In the genomic region with DNA sequence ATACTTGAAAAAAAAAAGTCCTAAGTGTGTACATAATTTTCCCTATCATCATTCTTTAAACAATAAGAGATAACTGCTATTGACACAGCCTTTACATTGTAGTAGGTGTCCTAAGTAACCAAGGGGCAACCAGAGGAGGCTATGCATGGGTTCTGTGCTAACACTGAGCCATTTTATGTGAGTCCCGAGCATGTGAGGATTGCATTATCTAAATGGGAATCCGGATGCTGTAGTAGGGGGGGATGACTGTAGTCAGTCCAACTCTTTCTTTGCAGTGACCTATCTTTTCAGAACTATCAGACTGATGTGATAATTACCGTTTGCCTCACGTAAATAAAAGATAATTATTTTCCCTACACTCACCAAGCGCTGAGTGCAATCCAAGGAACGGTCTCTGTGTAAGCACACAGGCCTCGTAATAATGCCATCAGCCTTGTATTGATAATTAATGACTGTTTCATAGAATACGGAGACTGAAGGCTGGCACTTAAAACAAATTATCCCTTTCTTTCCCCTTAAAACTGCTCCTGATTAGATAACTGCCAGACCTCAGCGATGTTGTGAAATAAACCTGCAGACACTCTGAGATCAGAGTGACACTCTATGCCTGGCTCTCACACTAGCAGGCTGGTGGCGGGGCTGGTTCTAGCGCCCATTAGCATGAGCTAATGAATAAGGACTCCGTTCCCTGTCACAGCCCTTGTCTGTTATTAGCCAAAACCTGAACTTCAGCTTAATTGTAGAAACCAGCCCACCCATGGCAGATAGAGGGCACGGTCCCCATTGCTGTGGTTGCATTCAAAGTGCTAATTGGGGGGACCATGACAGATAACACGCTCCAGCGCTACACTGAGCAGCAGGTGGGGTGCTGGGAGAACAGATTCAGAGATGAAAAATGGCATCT, we compare ENCODE assay signal across 15 mouse cellular contexts.
DNase-seq lines count a peak whose midpoint lies in the region; ATAC-seq and TF ChIP-seq lines count a peak whose summit lies in the region.
"Had no signal": no experiment of that assay in that cellular context is flagged by ENCODE, and none has a peak within 500 bp of the region (broad histone marks: within the 10 kb centered on the region; RNA-seq: fewer than 3 reads in every experiment).

No protein-coding gene starts in this region.

- no peak overlapping the region for H3K4me2 ChIP-seq in midbrain, embryonic 11.5 days
- 0 out of 2 replicates have a peak overlapping the region, but pooled peaks have one; percentile 2 for H3K4me2 ChIP-seq in forebrain, postnatal 0 days (ENCODE audit: low read depth)
- H3K4me2 ChIP-seq: heart, embryonic 15.5 days; hindbrain, embryonic 15.5 days; limb, embryonic 12.5 days had no signal

- peak; percentile 12 to 14 for DNase-seq in cerebellum, postnatal 14 days
- no peak for DNase-seq in cerebellum, postnatal 25 days
- peak; percentile 74 for DNase-seq in midbrain, embryonic 11.5 days (ENCODE audit: low spot score, missing footprints)
- DNase-seq in midbrain, embryonic 10.5 days (ENCODE audit: low spot score): no peak
- peak; percentile 62 for DNase-seq in forebrain, postnatal 0 days
- DNase-seq in ovary, postnatal 36 days (ENCODE audit: low spot score): no peak
- no peak for DNase-seq in adrenal gland, postnatal 10 days
- no peak for DNase-seq in left cerebral cortex, adult 18-20 months (ENCODE audit: low spot score in 2 of 2)
- DNase-seq: cerebellum, adult 9-10 months; kidney, adult 8-10 months; lung, postnatal 36 days; thymus, adult 2 months had no signal

- H3K4me3 ChIP-seq in midbrain, embryonic 11.5 days (ENCODE audit: low read depth, low read length): no peak overlapping the region
- H3K4me3 ChIP-seq in midbrain, embryonic 10.5 days: no peak overlapping the region
- no peak overlapping the region for H3K4me3 ChIP-seq in forebrain, postnatal 0 days (ENCODE audit: low read depth, low read length)
- H3K4me3 ChIP-seq: heart, embryonic 15.5 days; hindbrain, embryonic 15.5 days; limb, embryonic 12.5 days had no signal

- no peaks in the 10 kb centered on the region for H3K36me3 ChIP-seq in midbrain, embryonic 11.5 days (ENCODE audit: control insufficient read depth, insufficient read depth, low read length)
- H3K36me3 ChIP-seq in midbrain, embryonic 10.5 days: no peaks in the 10 kb centered on the region
- H3K36me3 ChIP-seq in forebrain, postnatal 0 days (ENCODE audit: insufficient read depth): no peaks in the 10 kb centered on the region
- H3K36me3 ChIP-seq: heart, embryonic 15.5 days; hindbrain, embryonic 15.5 days; limb, embryonic 12.5 days had no signal

- no peaks in the 10 kb centered on the region for H3K9me3 ChIP-seq in midbrain, embryonic 11.5 days (ENCODE audit: control insufficient read depth, low read length)
- H3K9me3 ChIP-seq in midbrain, embryonic 10.5 days (replicated peaks): no peaks in the 10 kb centered on the region; the same call in 1 of the 2 replicates
- H3K9me3 ChIP-seq in forebrain, postnatal 0 days (ENCODE audit: low read length): no peaks in the 10 kb centered on the region
- H3K9me3 ChIP-seq: heart, embryonic 15.5 days; hindbrain, embryonic 15.5 days; limb, embryonic 12.5 days had no signal

- no peak for TF ChIP-seq CTCF in forebrain, postnatal 0 days (IDR thresholded peaks at IDR 0.05; ENCODE audit: low read depth)

- H3K27me3 ChIP-seq in midbrain, embryonic 11.5 days (ENCODE audit: control insufficient read depth, insufficient read depth, low read length): no peaks in the 10 kb centered on the region
- no peaks in the 10 kb centered on the region; the same call in 1 of the 2 replicates for H3K27me3 ChIP-seq in midbrain, embryonic 10.5 days (ENCODE audit: low read depth, poor library complexity, severe bottlenecking)
- H3K27me3 ChIP-seq in forebrain, postnatal 0 days (ENCODE audit: insufficient read depth, low read length): no peaks in the 10 kb centered on the region
- H3K27me3 ChIP-seq: heart, embryonic 15.5 days; hindbrain, embryonic 15.5 days had no signal

- ATAC-seq in midbrain, embryonic 11.5 days (ENCODE audit: low FRiP score): no peak
- peak; percentile 95 for ATAC-seq in forebrain, postnatal 0 days

- no peaks in the 10 kb centered on the region for H3K4me1 ChIP-seq in midbrain, embryonic 11.5 days (ENCODE audit: control insufficient read depth, insufficient read depth, low read length)
- H3K4me1 ChIP-seq in midbrain, embryonic 10.5 days: peaks cover 10% of the 10 kb centered on the region; the same call in 1 of the 2 replicates
- H3K4me1 ChIP-seq in forebrain, postnatal 0 days (ENCODE audit: insufficient read depth): 0 out of 2 replicates have a peak, but pooled peaks cover 9% of the 10 kb centered on the region
- H3K4me1 ChIP-seq: heart, embryonic 15.5 days had no signal

- WGBS in midbrain, embryonic 11.5 days: 81% methylated on average over 15 of the region's 15 CpGs
- 84% methylated on average over 15 of the region's 15 CpGs for WGBS in midbrain, embryonic 10.5 days
- 16% methylated on average over 15 of the region's 15 CpGs for WGBS in forebrain, postnatal 0 days

- H3K27ac ChIP-seq in midbrain, embryonic 11.5 days (ENCODE audit: low read depth, low read length): no peak overlapping the region
- H3K27ac ChIP-seq in midbrain, embryonic 10.5 days (replicated peaks): no peak overlapping the region
- no peak overlapping the region for H3K27ac ChIP-seq in forebrain, postnatal 0 days (ENCODE audit: low read depth, low read length)
- H3K27ac ChIP-seq: heart, embryonic 15.5 days; hindbrain, embryonic 15.5 days; limb, embryonic 12.5 days had no signal

- no peak overlapping the region for H3K9ac ChIP-seq in midbrain, embryonic 11.5 days (ENCODE audit: low read length)
- no peak overlapping the region for H3K9ac ChIP-seq in forebrain, postnatal 0 days
- H3K9ac ChIP-seq: heart, embryonic 15.5 days; hindbrain, embryonic 15.5 days; limb, embryonic 12.5 days had no signal

Comparison
In these comparisons a context has a peak if more than half of its experiments do, and no peak if none do; other contexts are left out.
1. DNase-seq: peak in cerebellum, postnatal 14 days (2 of 2), midbrain, embryonic 11.5 days (single experiment) and forebrain, postnatal 0 days (single experiment); none in cerebellum, postnatal 25 days (0 of 2), midbrain, embryonic 10.5 days (single experiment), ovary, postnatal 36 days (single experiment), adrenal gland, postnatal 10 days (single experiment) and left cerebral cortex, adult 18-20 months (0 of 2).